Mouse (Mus musculus): ENCODE results near the gene Rbm20. TPM values are rescaled to one million over a fixed set of nuclear protein-coding genes. Genes with fewer than 3 reads are reported as not detected.
"Not testable (repeated sequence)": the region's sequence is repeated elsewhere in the genome, so short reads cannot be mapped to it uniquely, and the experiment has no call there.

The Rbm20 gene
- polyA plus RNA-seq, 1 experiment: 6.5 TPM

DNA sequence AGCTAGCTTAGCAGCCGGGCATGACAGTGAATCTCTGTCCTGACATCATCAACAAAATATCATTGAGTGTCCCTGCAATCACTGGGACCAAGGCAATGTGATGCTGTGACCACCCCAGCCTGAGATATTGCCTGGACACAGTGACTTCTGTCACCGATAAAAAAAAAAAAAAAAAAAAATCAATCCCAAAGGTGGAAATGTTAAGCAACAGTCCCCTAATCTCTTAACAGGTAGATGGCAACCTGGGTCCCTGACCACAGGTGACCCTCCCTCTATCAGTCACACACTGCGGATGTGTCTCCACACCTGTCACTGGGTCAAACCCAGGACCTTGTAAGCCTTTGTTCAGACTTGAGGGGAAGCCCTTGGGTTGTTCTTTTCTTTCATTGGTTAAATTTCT, 128.0 kb downstream of the Rbm20 start:
- Histone ChIP-seq H3K9me3 (replicated peaks; ENCODE audit: control insufficient read depth, insufficient read depth, low read length, poor library complexity, severe bottlenecking) (no peaks in the 10 kb centered on the region), H3K4me1 (ENCODE audit: control insufficient read depth, insufficient read depth, low read length) (no peaks in the 10 kb centered on the region), H3K36me3 (ENCODE audit: control insufficient read depth, insufficient read depth, low read length, poor library complexity, severe bottlenecking) (no peaks in the 10 kb centered on the region), H3K27ac (ENCODE audit: insufficient read depth, low read length) (no peak overlapping the region), H3K27me3 (ENCODE audit: control insufficient read depth, insufficient read depth, low read length, poor library complexity, severe bottlenecking) (no peaks in the 10 kb centered on the region), H3K4me3 (ENCODE audit: low read depth, low read length) (no peak overlapping the region), H3K9ac (ENCODE audit: low read depth, poor library complexity, severe bottlenecking) (no peak overlapping the region)
- TF ChIP-seq CTCF (IDR thresholded peaks at IDR 0.05; ENCODE audit: low read depth, low read length) (no peak), POLR2A (IDR thresholded peaks at IDR 0.05; ENCODE audit: insufficient read depth, low read length) (no peak), EP300 (IDR thresholded peaks at IDR 0.05; ENCODE audit: insufficient read depth, low read depth, low read length) (no peak)

DNA sequence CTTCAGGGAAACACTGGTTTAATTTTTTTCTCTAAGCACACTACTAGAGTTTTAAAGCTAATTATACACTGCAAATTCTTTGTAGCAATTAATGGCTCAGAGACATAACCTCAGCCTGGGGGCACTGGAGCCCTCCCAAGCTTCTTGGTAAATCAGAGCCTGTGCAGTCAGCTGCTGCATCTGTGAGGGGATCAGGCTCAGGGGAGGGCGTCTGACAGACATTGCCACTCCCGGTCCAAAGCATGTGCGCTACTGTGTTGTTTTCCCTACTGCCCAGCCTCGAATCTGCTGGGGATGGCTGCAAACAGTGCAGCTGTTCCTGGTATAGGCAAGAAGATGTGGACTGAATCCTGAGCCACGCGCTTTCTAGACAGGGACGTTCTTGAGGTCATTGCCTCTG, 129.0 kb downstream of the Rbm20 start:
- Histone ChIP-seq H3K9ac (ENCODE audit: low read depth, poor library complexity, severe bottlenecking) (no peak overlapping the region), H3K27ac (ENCODE audit: insufficient read depth, low read length) (no peak overlapping the region)

DNA sequence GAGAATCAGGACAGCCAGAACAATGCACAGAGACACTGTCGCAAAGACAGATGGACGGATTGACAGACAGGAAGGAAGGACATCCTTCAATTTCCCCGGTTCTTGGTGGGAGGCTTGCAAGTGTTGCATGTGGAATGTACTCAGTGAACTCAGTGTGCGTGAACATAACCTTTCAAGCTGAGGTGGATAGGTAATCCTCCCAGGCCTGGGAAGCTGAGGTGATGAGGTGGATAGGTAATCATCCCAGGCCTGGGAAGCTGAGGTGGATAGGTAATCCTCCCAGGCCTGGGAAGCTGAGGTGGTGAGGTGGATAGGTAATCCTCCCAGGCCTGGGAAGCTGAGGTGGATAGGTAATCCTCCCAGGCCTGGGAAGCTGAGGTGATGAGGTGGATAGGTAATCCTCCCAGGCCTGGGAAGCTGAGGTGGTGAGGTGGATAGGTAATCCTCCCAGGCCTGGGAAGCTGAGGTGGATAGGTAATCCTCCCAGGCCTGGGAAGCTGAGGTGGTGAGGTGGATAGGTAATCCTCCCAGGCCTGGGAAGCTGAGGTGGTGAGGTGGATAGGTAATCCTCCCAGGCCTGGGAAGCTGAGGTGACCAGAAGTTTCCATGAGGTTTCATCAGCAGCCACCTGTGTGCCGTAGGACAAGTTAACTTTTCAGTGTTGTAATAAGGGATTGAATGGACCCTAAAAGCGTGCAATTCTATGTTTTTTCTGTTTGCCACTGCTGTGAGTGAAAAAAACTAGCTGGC, 129.6 kb downstream of the Rbm20 start:
- not testable (repeated sequence) for H3K27me3 ChIP-seq (ENCODE audit: control insufficient read depth, insufficient read depth, low read length, poor library complexity, severe bottlenecking); H3K27ac ChIP-seq (ENCODE audit: insufficient read depth, low read length); H3K36me3 ChIP-seq (ENCODE audit: control insufficient read depth, insufficient read depth, low read length, poor library complexity, severe bottlenecking); H3K4me1 ChIP-seq (ENCODE audit: control insufficient read depth, insufficient read depth, low read length); H3K9ac ChIP-seq (ENCODE audit: low read depth, poor library complexity, severe bottlenecking); H3K9me3 ChIP-seq (replicated peaks; ENCODE audit: control insufficient read depth, insufficient read depth, low read length, poor library complexity, severe bottlenecking); H3K4me3 ChIP-seq (ENCODE audit: low read depth, low read length)

More for the DNA sequence above, 129.0 kb downstream of the Rbm20 start:
- no peaks in the 10 kb centered on the region for H3K27me3 ChIP-seq (ENCODE audit: control insufficient read depth, insufficient read depth, low read length, poor library complexity, severe bottlenecking)
- no peak for TF ChIP-seq CTCF (IDR thresholded peaks at IDR 0.05; ENCODE audit: low read depth, low read length)
- no peak for TF ChIP-seq POLR2A (IDR thresholded peaks at IDR 0.05; ENCODE audit: insufficient read depth, low read length)
- TF ChIP-seq EP300 (IDR thresholded peaks at IDR 0.05; ENCODE audit: insufficient read depth, low read depth, low read length): no peak
- no peaks in the 10 kb centered on the region for H3K4me1 ChIP-seq (ENCODE audit: control insufficient read depth, insufficient read depth, low read length)
- no peak overlapping the region for H3K4me3 ChIP-seq (ENCODE audit: low read depth, low read length)
- no peaks in the 10 kb centered on the region for H3K36me3 ChIP-seq (ENCODE audit: control insufficient read depth, insufficient read depth, low read length, poor library complexity, severe bottlenecking)
- no peaks in the 10 kb centered on the region for H3K9me3 ChIP-seq (replicated peaks; ENCODE audit: control insufficient read depth, insufficient read depth, low read length, poor library complexity, severe bottlenecking)

DNA sequence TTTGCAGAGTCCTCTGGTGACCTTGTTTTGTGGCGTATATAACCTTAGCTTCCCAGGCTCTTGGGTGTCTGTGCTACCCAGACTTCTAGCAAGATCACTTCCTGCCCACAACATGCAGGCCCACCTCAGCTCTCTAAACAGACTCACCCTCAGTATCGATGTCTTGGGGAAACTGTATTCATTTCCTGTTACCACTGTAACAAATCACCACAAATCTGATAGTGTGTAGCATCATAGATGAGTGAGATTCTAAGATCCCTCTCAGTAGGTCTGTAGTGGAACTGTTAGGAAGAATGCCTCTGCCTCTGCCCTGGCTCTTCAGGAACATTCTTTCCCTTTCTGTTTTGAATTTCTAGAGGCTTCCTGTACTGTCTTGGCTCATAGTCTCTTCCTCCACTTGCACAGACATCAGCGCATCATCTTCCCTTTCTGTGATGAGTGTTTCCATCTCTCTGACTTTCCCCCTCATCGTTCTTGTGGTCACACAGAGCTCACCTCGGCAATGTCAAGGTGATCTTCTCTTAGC, 130.2 kb downstream of the Rbm20 start:
- H3K27me3 ChIP-seq (ENCODE audit: control insufficient read depth, insufficient read depth, low read length, poor library complexity, severe bottlenecking): no peaks in the 10 kb centered on the region
- no peaks in the 10 kb centered on the region for H3K36me3 ChIP-seq (ENCODE audit: control insufficient read depth, insufficient read depth, low read length, poor library complexity, severe bottlenecking)
- TF ChIP-seq EP300 (IDR thresholded peaks at IDR 0.05; ENCODE audit: insufficient read depth, low read depth, low read length): no peak
- H3K4me1 ChIP-seq (ENCODE audit: control insufficient read depth, insufficient read depth, low read length): no peaks in the 10 kb centered on the region
- no peak overlapping the region for H3K4me3 ChIP-seq (ENCODE audit: low read depth, low read length)
- no peaks in the 10 kb centered on the region for H3K9me3 ChIP-seq (replicated peaks; ENCODE audit: control insufficient read depth, insufficient read depth, low read length, poor library complexity, severe bottlenecking)
- H3K9ac ChIP-seq (ENCODE audit: low read depth, poor library complexity, severe bottlenecking): no peak overlapping the region
- no peak overlapping the region for H3K27ac ChIP-seq (ENCODE audit: insufficient read depth, low read length)

DNA sequence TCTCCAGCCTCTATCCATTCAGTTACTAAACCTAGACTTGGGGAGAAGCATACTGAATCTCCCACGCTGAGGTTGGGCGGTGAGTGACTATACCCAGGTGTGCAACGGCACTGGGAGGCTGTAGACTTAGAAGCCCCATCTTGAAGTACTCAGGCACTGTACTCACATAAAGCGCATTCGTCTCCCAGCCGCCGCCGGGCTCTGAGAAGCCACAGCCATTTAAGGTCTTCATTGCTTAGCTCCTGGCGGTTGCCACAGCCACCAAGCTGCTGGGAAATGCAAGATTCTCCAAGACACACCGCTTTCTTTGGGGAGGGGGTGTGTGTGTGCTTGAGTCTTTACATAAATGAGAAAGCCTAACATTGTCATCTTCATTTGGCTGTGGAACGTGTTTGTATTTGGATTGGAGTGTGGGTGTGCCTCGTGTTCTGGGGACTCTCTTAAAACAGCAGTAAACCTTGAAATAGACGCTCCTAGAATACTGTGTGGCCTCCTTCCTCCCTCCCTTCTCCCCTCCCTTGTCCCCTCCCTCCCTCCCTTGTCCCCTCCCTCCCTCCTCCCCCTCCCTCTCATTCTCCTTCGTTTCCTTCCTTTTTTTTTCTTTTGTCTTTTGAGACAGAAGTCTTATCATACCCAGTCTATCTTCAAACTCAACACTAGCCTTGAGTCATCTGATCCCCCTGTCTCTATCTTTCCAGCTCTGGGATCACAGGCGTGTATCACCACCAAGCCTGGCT, 131.1 kb downstream of the Rbm20 start:
- H3K4me1 ChIP-seq (ENCODE audit: control insufficient read depth, insufficient read depth, low read length): no peaks in the 10 kb centered on the region
- no peaks in the 10 kb centered on the region for H3K36me3 ChIP-seq (ENCODE audit: control insufficient read depth, insufficient read depth, low read length, poor library complexity, severe bottlenecking)
- no peak overlapping the region for H3K4me3 ChIP-seq (ENCODE audit: low read depth, low read length)
- H3K27me3 ChIP-seq (ENCODE audit: control insufficient read depth, insufficient read depth, low read length, poor library complexity, severe bottlenecking): no peaks in the 10 kb centered on the region
- H3K27ac ChIP-seq (ENCODE audit: insufficient read depth, low read length): no peak overlapping the region
- H3K9ac ChIP-seq (ENCODE audit: low read depth, poor library complexity, severe bottlenecking): no peak overlapping the region
- no peak for TF ChIP-seq CTCF (IDR thresholded peaks at IDR 0.05; ENCODE audit: low read depth, low read length)
- TF ChIP-seq POLR2A (IDR thresholded peaks at IDR 0.05; ENCODE audit: insufficient read depth, low read length): no peak
- TF ChIP-seq EP300 (IDR thresholded peaks at IDR 0.05; ENCODE audit: insufficient read depth, low read depth, low read length): no peak
- H3K9me3 ChIP-seq (replicated peaks; ENCODE audit: control insufficient read depth, insufficient read depth, low read length, poor library complexity, severe bottlenecking): no peaks in the 10 kb centered on the region

DNA sequence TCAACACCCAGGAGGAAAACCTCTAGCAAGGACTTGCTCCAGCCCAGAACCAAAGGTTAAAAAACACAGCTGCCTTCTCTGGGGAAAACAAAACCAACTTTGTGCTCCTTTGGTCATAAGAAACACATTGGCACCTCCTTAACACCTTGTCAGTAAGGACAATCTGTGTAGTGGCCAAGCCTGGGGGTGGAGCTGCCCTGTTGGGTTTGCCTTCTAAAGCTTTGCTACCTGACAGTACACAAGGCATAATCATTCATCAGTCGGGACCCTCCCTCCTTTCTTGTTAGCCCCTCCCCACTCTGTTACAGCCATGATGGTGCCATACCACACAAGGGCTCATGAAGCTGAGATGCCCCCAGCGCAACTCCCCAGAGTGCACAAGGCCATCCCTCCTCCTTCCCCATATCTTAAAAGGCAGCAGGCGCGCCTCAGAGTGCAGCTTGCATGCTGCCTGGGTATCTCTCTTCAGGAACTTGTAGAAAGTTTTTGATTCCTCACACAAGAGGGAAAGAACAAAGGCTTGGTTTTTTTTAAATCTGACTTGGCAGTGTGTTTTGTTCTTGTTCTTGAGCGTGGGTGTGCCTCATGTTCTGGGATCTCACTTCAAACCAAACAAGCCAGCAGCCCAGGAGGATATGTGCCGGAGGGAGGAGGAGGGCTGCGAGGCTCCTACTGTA, 132.2 kb downstream of the Rbm20 start:
- H3K36me3 ChIP-seq (ENCODE audit: control insufficient read depth, insufficient read depth, low read length, poor library complexity, severe bottlenecking): no peaks in the 10 kb centered on the region
- H3K27me3 ChIP-seq (ENCODE audit: control insufficient read depth, insufficient read depth, low read length, poor library complexity, severe bottlenecking): no peaks in the 10 kb centered on the region
- H3K4me3 ChIP-seq (ENCODE audit: low read depth, low read length): no peak overlapping the region
- H3K9me3 ChIP-seq (replicated peaks; ENCODE audit: control insufficient read depth, insufficient read depth, low read length, poor library complexity, severe bottlenecking): no peaks in the 10 kb centered on the region
- TF ChIP-seq CTCF (IDR thresholded peaks at IDR 0.05; ENCODE audit: low read depth, low read length): no peak
- no peak for TF ChIP-seq EP300 (IDR thresholded peaks at IDR 0.05; ENCODE audit: insufficient read depth, low read depth, low read length)
- no peak for TF ChIP-seq POLR2A (IDR thresholded peaks at IDR 0.05; ENCODE audit: insufficient read depth, low read length)
- no peak overlapping the region for H3K9ac ChIP-seq (ENCODE audit: low read depth, poor library complexity, severe bottlenecking)
- H3K4me1 ChIP-seq (ENCODE audit: control insufficient read depth, insufficient read depth, low read length): no peaks in the 10 kb centered on the region
- H3K27ac ChIP-seq (ENCODE audit: insufficient read depth, low read length): no peak overlapping the region
